Mouse (Mus musculus): ENCODE measurements around the gene Pdia3.
"Not testable (repeated sequence)": the region's sequence is repeated elsewhere in the genome, so short reads cannot be mapped to it uniquely, and the experiment has no call there.

The Pdia3 gene

DNA sequence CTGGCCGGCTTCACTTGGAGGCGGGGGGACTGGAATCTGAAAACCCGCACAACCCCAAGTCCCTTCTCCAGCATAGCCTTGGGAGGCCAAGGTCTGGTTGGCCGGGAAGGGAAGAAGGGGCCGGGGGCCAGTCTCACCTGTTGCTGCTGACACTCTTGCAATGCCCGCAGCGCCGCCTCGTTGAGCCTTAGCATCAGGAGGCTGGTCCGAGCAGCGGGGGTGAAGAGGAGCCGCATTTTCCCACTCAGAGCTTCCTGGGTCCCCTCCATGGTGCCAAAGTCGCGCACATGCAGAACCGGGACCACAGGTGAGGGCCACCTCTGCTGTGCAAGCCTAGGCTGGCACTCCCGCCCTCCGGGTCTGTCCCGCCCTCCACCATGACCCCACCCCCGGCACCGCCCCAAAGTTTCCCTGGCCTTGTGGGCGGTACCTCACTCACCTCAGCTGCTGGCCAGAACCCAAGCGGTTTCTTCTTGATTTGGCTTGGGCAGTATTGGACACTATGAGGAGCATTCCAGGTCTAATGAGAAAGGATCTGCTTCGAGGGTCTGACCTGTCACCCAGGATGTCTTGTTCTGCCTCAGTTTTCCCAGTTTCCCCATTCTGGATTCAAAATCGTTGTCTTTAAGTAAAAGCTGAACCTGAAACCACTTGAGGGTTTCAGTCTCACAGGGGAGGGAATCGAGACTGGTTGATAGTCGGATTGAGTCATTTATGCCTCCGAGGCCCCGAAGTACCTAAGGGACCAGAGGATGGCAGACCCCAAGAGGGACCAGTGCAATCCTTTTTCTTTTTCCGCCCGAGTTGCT lies 28.9 kb downstream of the Pdia3 start:
- DNase-seq (ENCODE audit: extremely low read depth, low read depth): no peak

- DNase-seq (ENCODE audit: extremely low read depth, low read depth): no peak
These were observed 29.4 kb downstream of the Pdia3 start for GRCm38 (mm10) chr2:121443068-121443349.

DNA sequence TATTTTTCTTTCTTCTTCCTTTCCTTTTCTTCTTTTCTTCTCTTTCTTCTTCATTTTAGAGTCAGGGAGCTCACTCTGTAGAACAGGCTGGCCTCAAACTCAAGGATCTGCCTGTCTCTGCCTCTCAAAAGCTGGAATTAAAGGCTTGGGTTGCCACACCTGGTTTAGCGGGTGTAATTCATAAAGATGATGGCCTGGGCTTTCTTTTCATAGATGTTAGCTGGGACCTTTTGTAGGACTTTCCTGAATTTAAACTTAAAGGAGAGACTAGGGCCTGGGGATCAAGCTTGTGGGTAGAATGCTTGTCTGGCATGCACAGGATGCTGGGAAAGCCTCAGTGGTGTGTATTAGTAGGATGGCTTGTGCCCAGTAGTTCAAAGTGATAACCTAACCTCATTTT lies 30.6 kb downstream of the Pdia3 start, which contains the start of gene Ell3:
Ell3 (minus strand) TSS at position 101 of the 400 bp plus-strand sequence.
- DNase-seq (ENCODE audit: extremely low read depth, low read depth): no peak

DNA sequence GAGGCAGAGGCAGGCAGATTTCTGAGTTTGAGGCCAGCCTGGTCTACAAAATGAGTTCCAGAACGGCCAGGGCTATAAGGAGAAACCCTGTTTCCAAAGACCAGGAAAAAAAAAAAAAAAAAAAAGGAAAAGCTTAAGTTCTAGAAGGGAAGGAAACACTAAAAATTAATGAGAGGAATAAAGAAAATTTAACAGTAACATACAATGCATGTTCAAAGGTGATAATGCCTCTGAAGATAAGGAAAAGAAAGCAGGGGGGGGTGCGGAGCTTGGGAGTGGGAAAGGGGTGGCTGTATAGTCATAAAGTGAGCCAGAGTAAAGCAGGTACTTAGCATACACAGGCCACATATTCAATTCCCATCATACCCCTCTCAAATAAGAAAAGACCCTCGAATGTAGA lies 31.5 kb downstream of the Pdia3 start:
- DNase-seq (ENCODE audit: extremely low read depth, low read depth): no peak

GRCm38 (mm10) chr2:121446506-121446905 lies 32.9 kb downstream of the Pdia3 start:
- DNase-seq (ENCODE audit: extremely low read depth, low read depth): no peak

DNA sequence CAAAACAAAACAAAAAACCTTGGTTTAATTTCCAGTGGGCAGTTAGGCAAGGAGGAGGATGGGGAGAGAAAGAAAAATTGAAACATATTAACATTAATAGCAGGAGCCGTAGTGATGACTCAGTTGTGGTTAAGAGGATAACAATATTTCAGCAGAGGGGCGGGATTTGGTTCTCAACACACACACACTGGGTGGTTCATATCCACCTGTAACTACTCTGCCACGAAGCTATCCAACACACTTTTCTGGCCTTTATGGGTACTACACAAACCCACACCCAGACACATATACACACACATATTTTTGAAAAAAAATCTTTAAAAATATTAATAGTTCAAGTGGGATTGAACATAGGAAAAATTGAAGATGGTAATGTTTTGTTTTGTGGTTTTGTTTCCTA lies 33.4 kb downstream of the Pdia3 start:
- DNase-seq (ENCODE audit: extremely low read depth, low read depth): no peak

DNA sequence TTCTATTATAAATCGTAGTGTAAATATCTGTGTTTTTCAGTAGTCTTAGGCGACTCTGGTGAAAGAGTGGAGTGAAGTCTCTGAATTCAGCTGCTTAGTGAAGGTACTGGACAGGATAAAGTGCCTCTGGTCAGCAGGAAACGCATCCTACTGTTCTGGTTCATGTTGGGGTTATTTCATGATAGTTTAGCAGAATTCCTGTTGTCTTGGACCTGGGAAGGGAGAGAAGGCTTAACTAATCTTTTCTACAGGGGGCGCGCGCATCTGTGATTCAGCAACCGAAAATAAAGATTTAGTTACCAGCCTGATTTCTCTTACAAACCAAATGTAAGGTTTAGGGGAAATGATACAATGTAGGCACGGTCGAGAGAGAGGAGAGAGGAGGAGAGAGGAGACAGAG lies 34.6 kb downstream of the Pdia3 start:
- DNase-seq (ENCODE audit: extremely low read depth, low read depth): no peak

DNA sequence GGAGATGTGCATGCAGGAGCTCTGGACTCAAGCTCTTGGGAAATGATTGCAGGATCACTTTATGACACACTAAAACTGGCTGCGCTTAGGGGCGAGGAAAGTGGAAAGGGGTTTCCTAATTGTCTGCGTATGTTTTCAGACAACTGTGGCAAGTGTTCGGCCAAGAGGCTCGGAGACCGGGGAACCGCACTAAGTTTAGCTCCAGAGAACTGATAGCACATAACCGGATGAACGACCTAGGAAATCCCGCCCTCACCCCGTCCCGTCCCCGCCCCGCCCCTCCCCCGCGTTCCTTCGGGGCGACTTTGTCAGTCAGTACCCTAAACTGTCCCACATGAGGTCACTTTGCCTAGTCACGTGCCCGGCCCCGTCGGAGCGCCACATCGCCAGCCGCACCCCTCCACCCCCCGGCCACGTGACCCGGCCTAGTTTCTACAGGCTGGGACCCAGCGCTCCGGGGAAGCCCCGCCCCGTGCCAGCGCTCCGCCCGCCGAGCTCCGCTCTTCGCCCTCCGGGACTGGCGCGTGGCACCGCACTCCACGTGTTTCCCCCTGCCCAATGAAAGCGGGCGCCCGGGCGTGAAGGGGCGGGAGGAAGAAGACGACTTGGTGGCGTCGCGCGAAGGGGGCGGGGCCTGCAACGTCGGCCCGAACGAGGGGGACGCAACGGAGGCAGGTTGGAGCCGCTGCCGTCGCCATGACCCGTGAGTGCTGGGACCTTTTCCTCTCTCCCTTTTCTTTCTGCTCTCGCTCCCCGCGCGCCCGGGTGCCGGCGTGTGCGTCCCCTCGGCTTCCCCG lies 35.4 kb downstream of the Pdia3 start, which contains the start of gene Serf2:
Serf2 (plus strand) TSS at position 457 of the 797 bp plus-strand sequence.
- DNase-seq (ENCODE audit: extremely low read depth, low read depth): peak; percentile 94

DNA sequence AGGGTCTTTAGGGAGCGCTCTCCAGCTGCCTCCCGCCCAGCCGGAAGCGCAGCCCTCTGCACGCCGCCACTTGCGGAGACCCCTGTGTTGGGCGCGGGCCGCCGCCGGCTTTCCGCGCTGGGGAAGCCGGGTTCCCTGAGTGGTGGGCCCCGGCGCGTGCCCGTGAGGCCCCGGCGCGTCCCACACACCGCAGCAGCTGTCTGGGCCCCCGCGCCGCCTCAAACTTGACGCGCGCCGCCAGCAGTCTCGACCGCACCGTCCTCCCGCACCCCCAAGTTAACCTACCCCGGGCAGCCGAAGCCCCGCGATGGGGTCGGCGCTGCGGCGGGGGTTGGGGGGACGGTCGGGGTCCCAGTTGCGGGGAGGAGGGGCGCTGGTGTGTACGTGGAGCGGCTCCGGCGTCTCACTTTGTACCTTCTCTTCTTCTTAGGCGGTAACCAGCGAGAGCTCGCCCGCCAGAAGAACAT lies 36.0 kb downstream of the Pdia3 start:
- DNase-seq (ENCODE audit: extremely low read depth, low read depth): no peak

DNA sequence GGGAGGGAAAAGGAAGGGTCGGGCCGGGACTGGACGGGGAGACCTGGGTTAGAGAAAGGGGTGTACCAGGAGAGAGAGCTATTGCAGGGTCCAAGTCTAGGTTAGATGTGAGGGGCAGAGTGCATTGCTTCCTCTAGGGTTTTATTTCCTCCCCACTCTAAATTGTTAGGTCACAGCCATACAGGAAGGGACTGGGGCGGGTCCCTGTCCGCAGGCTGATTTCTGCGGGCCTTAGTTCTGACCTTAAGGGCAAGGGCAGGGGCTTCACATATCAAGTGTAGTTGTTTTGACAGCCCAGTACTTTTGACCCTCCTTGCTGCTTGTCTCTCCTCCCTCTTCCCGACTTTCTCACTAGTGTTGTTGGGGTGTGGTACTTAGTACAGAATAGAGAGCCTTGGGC lies 36.5 kb downstream of the Pdia3 start:
- no peak for DNase-seq (ENCODE audit: extremely low read depth, low read depth)

GRCm38 (mm10) chr2:121452361-121452760 lies 38.8 kb downstream of the Pdia3 start:
- DNase-seq (ENCODE audit: extremely low read depth, low read depth): no peak

DNA sequence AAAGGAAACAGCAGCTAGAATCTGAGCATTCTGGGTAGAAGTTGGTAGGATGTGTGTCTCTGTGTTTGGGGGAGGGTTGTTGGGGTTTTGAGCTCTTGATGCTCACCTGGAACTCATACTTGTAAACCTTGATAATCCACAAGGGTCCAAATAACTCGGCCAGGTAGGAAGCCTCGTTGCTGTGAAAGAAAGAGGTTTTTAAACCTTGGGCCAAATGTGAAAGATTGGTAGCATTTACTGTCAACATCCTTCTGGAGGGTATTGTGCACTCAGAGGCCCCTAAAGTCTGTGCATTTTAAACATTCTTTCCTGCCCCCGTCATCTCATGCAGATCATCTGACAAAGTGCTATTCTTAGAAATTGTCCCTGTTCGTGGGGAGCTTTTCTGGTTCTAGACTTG lies 39.4 kb downstream of the Pdia3 start, which contains the start of gene Hypk:
Hypk (plus strand) TSS at position 301 of the 400 bp plus-strand sequence.
- no peak for DNase-seq (ENCODE audit: extremely low read depth, low read depth)

GRCm38 (mm10) chr2:121453917-121454316 lies 40.3 kb downstream of the Pdia3 start:
- no peak for DNase-seq (ENCODE audit: extremely low read depth, low read depth)

DNA sequence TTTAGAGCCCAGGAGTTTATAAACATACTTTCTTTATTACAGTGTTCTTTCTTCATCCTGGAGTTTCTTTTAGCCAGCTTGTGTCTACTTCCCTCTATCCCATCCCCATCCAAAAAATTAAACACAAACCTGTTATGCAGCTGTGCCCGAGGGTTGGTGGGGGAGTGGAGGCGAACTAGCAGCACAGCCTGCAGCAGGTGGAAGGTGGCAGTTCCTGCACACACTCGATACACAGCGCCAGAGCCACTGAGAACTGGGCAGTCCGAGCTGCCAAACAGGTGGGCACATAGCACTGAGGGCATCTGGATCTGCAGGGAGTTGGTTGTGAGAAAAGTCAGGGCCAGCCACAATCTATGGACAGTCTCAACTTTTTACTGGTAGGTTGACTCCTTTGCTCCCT lies 42.0 kb downstream of the Pdia3 start:
- no peak for DNase-seq (ENCODE audit: extremely low read depth, low read depth)

DNA sequence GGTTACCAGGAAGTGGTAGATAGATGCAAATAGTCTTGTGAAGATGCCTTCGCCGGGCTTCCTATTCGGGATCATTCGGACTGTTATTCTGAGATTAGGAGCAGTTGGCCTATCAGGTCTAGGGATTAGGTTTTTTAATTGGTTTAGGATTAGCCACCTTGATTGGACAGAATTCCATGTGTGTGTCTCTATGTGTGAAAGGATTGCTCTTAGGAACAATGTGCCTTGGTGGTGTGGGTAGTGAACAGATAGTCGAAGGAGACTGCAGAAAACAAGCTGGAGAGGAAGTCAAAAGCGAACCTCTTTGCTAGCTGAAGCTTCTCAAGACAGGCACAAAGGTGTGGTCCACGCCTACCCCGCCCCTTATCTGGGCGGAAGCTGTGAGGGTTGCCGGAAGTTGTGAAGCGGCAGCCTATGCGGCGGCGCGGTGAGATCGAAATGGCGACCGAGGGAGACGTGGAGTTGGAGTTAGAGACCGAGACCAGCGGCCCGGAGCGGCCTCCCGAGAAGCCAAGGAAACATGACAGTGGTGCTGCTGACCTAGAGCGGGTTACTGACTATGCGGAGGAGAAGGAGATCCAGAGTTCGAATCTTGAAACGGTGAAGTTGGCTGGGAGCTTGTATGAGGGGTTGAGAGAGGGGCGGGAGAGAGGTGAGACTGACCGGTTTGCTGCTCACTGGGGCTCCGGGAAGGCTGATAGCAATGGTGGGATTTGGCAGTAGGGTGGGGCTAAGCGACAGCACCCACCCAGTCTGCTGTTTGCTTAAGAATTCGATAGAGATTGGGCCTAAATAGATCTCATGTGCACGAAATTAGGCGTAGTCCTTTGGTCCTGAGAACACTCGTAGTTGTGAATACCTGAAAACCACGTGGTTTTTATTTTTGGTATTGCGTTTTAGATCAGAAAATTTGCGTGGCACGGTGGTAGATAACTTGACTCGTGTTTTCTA lies 43.4 kb downstream of the Pdia3 start, which contains the start of gene Serinc4:
Serinc4 (minus strand) TSS at position 90 of the 951 bp plus-strand sequence.
- DNase-seq (ENCODE audit: extremely low read depth, low read depth): peak; percentile 86

DNA sequence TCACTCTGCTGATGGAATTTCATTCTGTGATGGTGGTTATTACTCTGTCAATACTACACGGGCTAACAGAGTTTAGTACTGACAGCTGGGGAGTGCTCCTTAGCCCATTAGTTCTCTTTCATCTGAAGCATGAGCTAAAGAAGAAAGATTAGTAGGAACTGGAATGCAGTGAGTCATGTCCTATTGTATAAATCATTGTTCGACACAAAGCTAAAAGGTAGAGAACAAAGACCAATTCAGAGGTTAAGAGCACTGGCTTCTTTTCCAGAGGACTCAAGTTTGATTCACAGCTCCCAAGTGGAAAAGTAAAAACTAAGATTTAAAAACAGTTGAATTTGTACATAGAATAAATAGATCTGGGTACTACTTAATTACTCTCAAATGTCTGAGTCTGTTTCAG lies 46.5 kb downstream of the Pdia3 start:
- DNase-seq (ENCODE audit: extremely low read depth, low read depth): no peak

DNA sequence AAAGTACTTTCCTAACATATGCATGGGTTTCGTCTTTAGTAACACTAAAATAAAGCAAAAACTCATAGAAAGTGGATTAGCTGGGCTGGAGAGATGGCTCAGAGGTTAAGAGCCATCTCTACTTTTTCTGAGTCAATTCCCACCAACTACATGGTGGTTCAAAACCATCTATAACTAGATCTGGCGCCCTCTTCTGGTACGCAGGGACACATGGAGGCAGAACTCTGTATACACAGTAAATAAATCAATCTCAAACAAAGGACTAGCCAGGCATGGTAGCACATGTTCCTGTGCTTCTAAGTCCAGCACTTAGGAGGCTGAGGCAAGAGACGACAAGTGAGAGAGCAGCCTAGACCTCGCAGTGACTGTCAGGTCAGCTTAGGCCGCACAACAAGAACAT lies 55.4 kb downstream of the Pdia3 start:
- not testable (repeated sequence) for DNase-seq (ENCODE audit: extremely low read depth, low read depth)

DNA sequence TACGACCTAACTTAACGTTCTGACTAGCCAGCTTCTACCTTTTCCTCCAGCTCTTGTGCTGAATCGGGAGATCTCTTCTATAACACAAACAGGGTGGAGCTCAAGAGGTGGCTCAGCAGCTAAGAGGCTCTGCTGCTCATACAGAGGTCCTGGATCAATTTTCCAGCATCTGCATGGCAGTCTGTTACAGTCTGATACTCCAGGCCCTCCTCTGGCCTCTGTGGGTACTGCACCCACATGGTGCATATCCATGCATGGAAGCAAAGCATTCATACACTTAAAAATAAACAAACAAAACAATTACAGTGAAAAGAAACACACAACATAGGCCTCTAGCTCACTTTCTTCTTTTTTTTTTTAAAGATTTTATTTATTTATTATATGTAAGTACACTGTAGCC lies 59.2 kb downstream of the Pdia3 start:
- DNase-seq (ENCODE audit: extremely low read depth, low read depth): not testable (repeated sequence)

GRCm38 (mm10) chr2:121473301-121474179 lies 60.0 kb downstream of the Pdia3 start, which contains the start of gene Mfap1b:
Gene Mfap1b (minus strand): TSS chr2:121474067.
- peak; percentile 88 for DNase-seq (ENCODE audit: extremely low read depth, low read depth)

- DNase-seq (ENCODE audit: extremely low read depth, low read depth): no peak
These were observed 60.6 kb downstream of the Pdia3 start for GRCm38 (mm10) chr2:121474180-121474535.
